In the genomic region with DNA sequence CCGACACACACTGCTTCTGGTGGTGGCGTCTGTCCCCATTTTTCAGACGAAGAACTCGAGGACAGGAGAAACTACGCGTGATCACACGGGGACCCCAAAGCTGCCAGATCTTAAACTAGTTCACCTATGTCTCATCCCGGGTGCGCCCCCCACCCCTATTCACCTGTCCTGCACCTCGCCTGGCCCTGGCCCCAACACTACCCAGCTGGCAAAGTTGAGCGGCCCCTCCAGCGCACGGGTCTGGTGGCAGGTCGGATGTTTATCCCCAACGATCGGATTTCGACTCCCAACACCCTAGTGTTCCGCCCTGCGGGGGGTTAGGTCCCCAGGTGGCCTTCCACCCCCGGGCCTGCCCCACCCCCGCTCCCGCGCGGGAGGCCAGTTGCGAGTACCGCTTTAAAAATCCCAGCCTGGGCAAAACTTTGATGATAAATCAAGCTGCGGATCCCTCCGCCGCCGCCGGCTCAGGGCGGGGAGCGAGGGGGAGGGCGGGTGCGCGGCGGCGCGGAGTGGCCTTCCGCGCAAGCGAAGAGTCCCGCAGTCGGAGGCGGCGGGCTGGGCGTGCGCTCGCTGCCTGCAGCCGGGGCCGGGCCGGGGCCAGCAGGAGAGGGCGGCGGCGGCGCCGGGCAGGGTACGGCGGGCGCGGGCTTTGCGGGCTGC, we compare ENCODE assay signal across 8 mouse cellular contexts. TPM values are rescaled to one million over a fixed set of nuclear protein-coding genes. Genes with fewer than 3 reads are reported as not detected.
DNase-seq lines count a peak whose midpoint lies in the region; ATAC-seq and TF ChIP-seq lines count a peak whose summit lies in the region.

TSS of gene Vstm2l (plus strand) at position 549 of the 660 bp plus-strand sequence.

- TF ChIP-seq CTCF in olfactory bulb, adult 2 months (IDR thresholded peaks at IDR 0.05; ENCODE audit: insufficient read depth, low read depth, low read length) = no peak

- no peak for ATAC-seq in megakaryocyte progenitor cell, adult 5-6 weeks (replicated peaks; ENCODE audit: poor library complexity)

- peak within 1 kb of the TSS; percentile 76 for H3K4me3 ChIP-seq in olfactory bulb, adult 2 months (ENCODE audit: insufficient read depth, low read depth, low read length)

- peak; percentile 5 for DNase-seq in kidney, postnatal 14 days
- DNase-seq in kidney, postnatal 36 days = no peak
- DNase-seq in cerebellum, adult 8-10 months = peak; percentile 30
- DNase-seq in frontal cortex, adult 2 months (ENCODE audit: extremely low spot score in 1 of 2, low spot score in 1 of 2) = peak in 1 of 2 experiments; percentile 81
- peak; percentile 54 to 63 for DNase-seq in left cerebral cortex, adult 8-10 months (ENCODE audit: low spot score in 2 of 2)
- no peak for DNase-seq in c-Kit-positive CD71-positive TER-119-positive erythroid progenitor cells, embryonic 14.5 days (ENCODE audit: low spot score)

- TF ChIP-seq POLR2A in olfactory bulb, adult 2 months (IDR thresholded peaks at IDR 0.05; ENCODE audit: insufficient read depth, low read depth, low read length) = no peak

- no peak within 1 kb of the TSS for H3K27ac ChIP-seq in olfactory bulb, adult 2 months (ENCODE audit: insufficient read depth, low read depth, low read length)

- WGBS in olfactory bulb, adult 2 months = 2% methylated on average over 62 of the region's 62 CpGs

- H3K4me1 ChIP-seq in olfactory bulb, adult 2 months (ENCODE audit: control insufficient read depth, insufficient read depth, low read length) = peaks cover 37% of the 10 kb centered on the region

RNA-seq across cellular contexts. Expression of gene Vstm2l, which starts in this region (rescaled TPM):
- polyA plus RNA-seq in frontal cortex, adult 2 months (2012; rRNA removed) = 61.1 and 72.3 TPM in 2 replicates
- total RNA-seq in left cerebral cortex, adult 8-10 months (2022) = 100 to 1,000 TPM; 131 to 164 (median 153) TPM
- polyA plus RNA-seq in olfactory bulb, adult 2 months (2012; ENCODE audit: insufficient read depth, insufficient read length, low replicate concordance, missing spikeins) = not detected in 2 replicates
- not detected in 2 replicates for total RNA-seq in megakaryocyte progenitor cell, adult 5-6 weeks (2015)
- not detected in 2 replicates for total RNA-seq in megakaryocyte progenitor cell, adult 5-6 weeks (2017)

Comparison
In these comparisons a context has a peak if more than half of its experiments do, and no peak if none do; other contexts are left out.
1. RNA of gene Vstm2l (total RNA-seq): 131 to 164 TPM in left cerebral cortex, adult 8-10 months; not detected in megakaryocyte progenitor cell, adult 5-6 weeks; every median in the first group is over 100 times any median in the second.
2. RNA of gene Vstm2l (polyA plus RNA-seq): 61.1 to 72.3 TPM in frontal cortex, adult 2 months; not detected in olfactory bulb, adult 2 months; every median in the first group is over 10 times any median in the second.
3. DNase-seq: peak in kidney, postnatal 14 days (single experiment), cerebellum, adult 8-10 months (single experiment) and left cerebral cortex, adult 8-10 months (2 of 2); none in kidney, postnatal 36 days (0 of 2) and c-Kit-positive CD71-positive TER-119-positive erythroid progenitor cells, embryonic 14.5 days (single experiment).